Mouse (Mus musculus) lung, embryonic 14.5 days (tissue): ENCODE data around the gene D7Ertd443e. TPM values are rescaled to one million over a fixed set of nuclear protein-coding genes. Genes with fewer than 3 reads are reported as not detected.

ENCODE experiments used
- ATAC-seq: fragments of 200-750 bp; cut with Nextera tagmentation; 2 replicates; pipeline ENCODE4 v1.8.0; 2017; ENCODE audit warnings: mild to moderate bottlenecking, moderate TSS enrichment, moderate library complexity; ENCODE audit not compliant: insufficient read depth
- DNase-seq: peaks from one replicate; pipeline ENCODE4 v3.0.0-alpha.2; 2015
- H3K27ac ChIP-seq: fragments of 300-500 bp; sonication (generic); 2 replicates; pipeline ENCODE4 v1.5.1; 2014; ENCODE audit warnings: low read depth, mild to moderate bottlenecking, moderate library complexity
- H3K27me3 ChIP-seq: fragments of 300-500 bp; sonication (generic); 2 replicates; pipeline ENCODE4 v1.6.1; 2014; ENCODE audit warnings: low read length, control low read depth; ENCODE audit not compliant: insufficient read depth
- H3K36me3 ChIP-seq: fragments of 300-500 bp; sonication (generic); 2 replicates; pipeline ENCODE4 v1.6.1; 2014; ENCODE audit warnings: control low read depth; ENCODE audit not compliant: insufficient read depth
- H3K4me1 ChIP-seq: fragments of 300-500 bp; sonication (generic); 2 replicates; pipeline ENCODE4 v1.6.1; 2014; ENCODE audit warnings: antibody characterized with exemption, control low read depth; ENCODE audit not compliant: insufficient read depth
- H3K4me2 ChIP-seq: fragments of 300-500 bp; sonication (generic); 2 replicates; pipeline ENCODE4 v1.6.1; 2014; ENCODE audit warnings: mild to moderate bottlenecking
- H3K4me3 ChIP-seq: fragments of 300-500 bp; sonication (generic); 2 replicates; pipeline ENCODE4 v1.5.1; 2014; ENCODE audit warnings: low read depth, low read length
- H3K9ac ChIP-seq: fragments of 300-500 bp; sonication (generic); 2 replicates; pipeline ENCODE4 v1.6.1; 2014
- H3K9me3 ChIP-seq: fragments of 300-500 bp; sonication (generic); 2 replicates; pipeline ENCODE4 v1.6.1; 2016; ENCODE audit warnings: low read depth, low read length, control low read depth
- CTCF ChIP-seq: IDR thresholded peaks from 2 replicates; pipeline ENCODE4 v1.5.1; 2016; ENCODE audit warnings: antibody characterized with exemption, low read depth
- WGBS: fragments of 180-500 bp; shearing (Covaris S2); extraction: QIAGEN DNeasy Blood & Tissue Kit; methylation state at CpG from one replicate; pipeline ENCODE4 v1.1.7; 2014; 5-methylcytosine and 5-hydroxymethylcytosine counted together
- polyA plus RNA-seq: library from polyadenylated mRNA; unstranded; fragments of >200 nt; fragmentation: Nextera tagmentation; extraction: Ambion mirVana; gene quantifications from 2 replicates; pipeline ENCODE4 v1.2.1, GENCODE M21; 2014

Gene D7Ertd443e
- polyA plus RNA-seq, 1 experiment from 2014 or later: 0.17 TPM

GRCm38 (mm10) chr7:134229899-134230298, 155.6 kb downstream of the D7Ertd443e start:
- no peak for DNase-seq
- no peak overlapping the region for H3K4me2 ChIP-seq

GRCm38 (mm10) chr7:134227773-134228455, 157.5 kb downstream of the D7Ertd443e start:
- Histone ChIP-seq H3K9ac (no peak overlapping the region), H3K27ac (peak overlapping the region; percentile 65), H3K4me3 (no peak overlapping the region), H3K4me1 (peaks cover 24% of the 10 kb centered on the region), H3K27me3 (no peaks in the 10 kb centered on the region), H3K4me2 (no peak overlapping the region), H3K9me3 (no peaks in the 10 kb centered on the region), H3K36me3 (no peaks in the 10 kb centered on the region)
- peak; percentile 87 for DNase-seq
- WGBS: 18% methylated on average over 13 of the region's 13 CpGs
- TF ChIP-seq CTCF: no peak
- no peak for ATAC-seq

More at GRCm38 (mm10) chr7:134229899-134230298, 155.6 kb downstream of the D7Ertd443e start:
- Histone ChIP-seq H3K27me3 (no peaks in the 10 kb centered on the region), H3K36me3 (no peaks in the 10 kb centered on the region), H3K9me3 (no peaks in the 10 kb centered on the region), H3K4me1 (peaks cover 24% of the 10 kb centered on the region), H3K9ac (no peak overlapping the region), H3K27ac (peak overlapping the region; percentile 19; the same call in 1 of the 2 replicates), H3K4me3 (no peak overlapping the region)
- 44% methylated on average over 2 of the region's 2 CpGs for WGBS
- TF ChIP-seq CTCF: no peak
- ATAC-seq: no peak

GRCm38 (mm10) chr7:134227101-134227500, 158.4 kb downstream of the D7Ertd443e start:
- peak overlapping the region; percentile 65 for H3K27ac ChIP-seq
- no peak for TF ChIP-seq CTCF
- H3K4me2 ChIP-seq: no peak overlapping the region
- WGBS: 60% methylated on average over 4 of the region's 4 CpGs
- H3K27me3 ChIP-seq: no peaks in the 10 kb centered on the region
- no peak for ATAC-seq
- H3K4me1 ChIP-seq: peaks cover 23% of the 10 kb centered on the region
- H3K36me3 ChIP-seq: no peaks in the 10 kb centered on the region
- no peak overlapping the region for H3K4me3 ChIP-seq
- H3K9me3 ChIP-seq: no peaks in the 10 kb centered on the region
- no peak for DNase-seq
- no peak overlapping the region for H3K9ac ChIP-seq

GRCm38 (mm10) chr7:134226231-134226630, 159.2 kb downstream of the D7Ertd443e start:
- no peaks in the 10 kb centered on the region for H3K9me3 ChIP-seq
- no peaks in the 10 kb centered on the region for H3K27me3 ChIP-seq
- H3K4me2 ChIP-seq: no peak overlapping the region; the same call in 1 of the 2 replicates
- peaks cover 25% of the 10 kb centered on the region for H3K4me1 ChIP-seq
- WGBS: 66% methylated on average over 3 of the region's 3 CpGs
- TF ChIP-seq CTCF: no peak
- no peak for ATAC-seq
- no peak overlapping the region for H3K9ac ChIP-seq
- no peak overlapping the region for H3K4me3 ChIP-seq
- DNase-seq: no peak
- no peaks in the 10 kb centered on the region for H3K36me3 ChIP-seq
- peak overlapping the region; percentile 90; the same call in 1 of the 2 replicates for H3K27ac ChIP-seq

GRCm38 (mm10) chr7:134224741-134225612, 160.5 kb downstream of the D7Ertd443e start:
- peak; percentile 69 for ATAC-seq
- Histone ChIP-seq H3K4me2 (peak overlapping the region; percentile 89), H3K27ac (peak overlapping the region; percentile 90), H3K9ac (peak overlapping the region; percentile 75), H3K9me3 (no peaks in the 10 kb centered on the region), H3K36me3 (0 out of 2 replicates have a peak, but pooled peaks cover 3% of the 10 kb centered on the region), H3K27me3 (no peaks in the 10 kb centered on the region), H3K4me3 (peak overlapping the region; percentile 67), H3K4me1 (peaks cover 28% of the 10 kb centered on the region)
- under 1% methylated on average over 90 of the region's 90 CpGs for WGBS
- no peak for TF ChIP-seq CTCF
- DNase-seq: peak; percentile 89

GRCm38 (mm10) chr7:134224421-134224740, 161.1 kb downstream of the D7Ertd443e start:
- 0% methylated on average over 14 of the region's 14 CpGs for WGBS
- H3K4me3 ChIP-seq: peak overlapping the region; percentile 67
- H3K9ac ChIP-seq: peak overlapping the region; percentile 75
- TF ChIP-seq CTCF: no peak
- H3K27ac ChIP-seq: peak overlapping the region; percentile 90
- peaks cover 25% of the 10 kb centered on the region for H3K4me1 ChIP-seq
- no peaks in the 10 kb centered on the region for H3K27me3 ChIP-seq
- DNase-seq: no peak
- no peak for ATAC-seq
- 0 out of 2 replicates have a peak, but pooled peaks cover 3% of the 10 kb centered on the region for H3K36me3 ChIP-seq
- H3K9me3 ChIP-seq: no peaks in the 10 kb centered on the region
- H3K4me2 ChIP-seq: peak overlapping the region; percentile 89
